Mouse (Mus musculus): Measurements from ENCODE around the gene Nrip3. TPM values are rescaled to one million over a fixed set of nuclear protein-coding genes. Genes with fewer than 3 reads are reported as not detected.

Gene Nrip3
- total RNA-seq, 2 experiments from 2014 or later: 0.04 TPM; not detected in 1

GRCm38 (mm10) chr7:109708961-109709382 lies 72.9 kb downstream of the Nrip3 start:
- ATAC-seq (replicated peaks; ENCODE audit: poor library complexity): no peak

Other genes with a start within 250 kb of the Nrip3 start
- gene St5, start 78.4 kb downstream of the Nrip3 start, total RNA-seq (2015): 1.6 and 4.0 TPM in 2 replicates
- gene St5, start 78.4 kb downstream of the Nrip3 start, total RNA-seq (2017): 2.0 and 2.9 TPM in 2 replicates
- gene Akip1, start 78.3 kb downstream of the Nrip3 start, total RNA-seq (2015): 55.0 and 58.3 TPM in 2 replicates
- gene Akip1, start 78.3 kb downstream of the Nrip3 start, total RNA-seq (2017): 31.7 and 32.2 TPM in 2 replicates
- gene BC051019, start 58.2 kb downstream of the Nrip3 start, total RNA-seq (2015): not detected in 2 replicates
- not detected in 2 replicates for gene BC051019, start 58.2 kb downstream of the Nrip3 start, total RNA-seq (2017)
- not detected in 2 replicates for gene Ascl3, start 50.3 kb downstream of the Nrip3 start, total RNA-seq (2015)
- not detected in 2 replicates for gene Ascl3, start 50.3 kb downstream of the Nrip3 start, total RNA-seq (2017)
- 40.5 and 46.5 TPM in 2 replicates for gene Tmem9b, start 29.1 kb downstream of the Nrip3 start, total RNA-seq (2015)
- gene Tmem9b, start 29.1 kb downstream of the Nrip3 start, total RNA-seq (2017): 16.6 and 26.2 TPM in 2 replicates
- gene Scube2, start 83.7 kb upstream of the Nrip3 start, total RNA-seq (2015): not detected in 2 replicates
- 0.07 TPM in 1 of 2 replicates, not detected in the other for gene Scube2, start 83.7 kb upstream of the Nrip3 start, total RNA-seq (2017)
- 96.7 and 103 TPM in 2 replicates for gene Dennd5a, start 178.4 kb upstream of the Nrip3 start, total RNA-seq (2015)
- gene Dennd5a, start 178.4 kb upstream of the Nrip3 start, total RNA-seq (2017): 54.9 and 57.8 TPM in 2 replicates
- 31.5 and 32.8 TPM in 2 replicates for gene Tmem41b, start 204.9 kb upstream of the Nrip3 start, total RNA-seq (2015)
- 33.3 and 34.5 TPM in 2 replicates for gene Tmem41b, start 204.9 kb upstream of the Nrip3 start, total RNA-seq (2017)
- gene Ipo7, start 236.2 kb upstream of the Nrip3 start, total RNA-seq (2015): 121 and 127 TPM in 2 replicates
- gene Ipo7, start 236.2 kb upstream of the Nrip3 start, total RNA-seq (2017): 205 and 250 TPM in 2 replicates